Mouse (Mus musculus) MEL (cell line): ENCODE data around the gene Prkd1.

Experiments used
- CHD2 ChIP-seq: IDR thresholded peaks from 2 replicates; pipeline ENCODE4 v1.6.1; 2011; ENCODE audit warnings: low read length, improper control_type of control experiment
- MYC ChIP-seq: IDR thresholded peaks from 2 replicates; pipeline ENCODE4 v1.6.1; 2011; ENCODE audit warnings: low read depth, mild to moderate bottlenecking, low read length, improper control_type of control experiment, moderate library complexity

DNA sequence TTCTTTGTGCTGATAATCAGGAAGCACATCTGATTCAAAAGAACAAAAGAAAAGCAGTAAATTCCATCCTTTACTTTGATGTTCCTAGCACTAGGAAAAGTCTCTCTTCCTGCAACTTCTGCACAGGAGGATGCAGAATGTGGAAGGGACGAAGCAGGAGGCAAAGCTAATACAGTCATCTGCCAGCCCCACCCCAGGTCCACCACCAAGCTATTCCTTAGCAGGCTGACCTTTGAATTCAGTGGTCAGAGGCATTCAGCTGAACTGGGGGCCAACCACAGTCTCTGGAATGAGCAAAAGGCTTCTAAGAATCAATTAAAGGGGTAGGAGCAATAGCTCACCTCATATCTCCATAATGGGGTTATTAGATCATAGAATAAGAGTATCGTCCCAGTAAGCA lies 140.1 kb downstream of the Prkd1 start:
- TF ChIP-seq MYC (no peak), CHD2 (no peak)
